Mouse (Mus musculus): ENCODE measurements at regions not wholly inside any gene's neighbourhood (a gene's known extent, or its start where the extent isn't known, plus 50 kb on each side); places are given as distances from the start of the nearest gene placed in this dataset.

DNA sequence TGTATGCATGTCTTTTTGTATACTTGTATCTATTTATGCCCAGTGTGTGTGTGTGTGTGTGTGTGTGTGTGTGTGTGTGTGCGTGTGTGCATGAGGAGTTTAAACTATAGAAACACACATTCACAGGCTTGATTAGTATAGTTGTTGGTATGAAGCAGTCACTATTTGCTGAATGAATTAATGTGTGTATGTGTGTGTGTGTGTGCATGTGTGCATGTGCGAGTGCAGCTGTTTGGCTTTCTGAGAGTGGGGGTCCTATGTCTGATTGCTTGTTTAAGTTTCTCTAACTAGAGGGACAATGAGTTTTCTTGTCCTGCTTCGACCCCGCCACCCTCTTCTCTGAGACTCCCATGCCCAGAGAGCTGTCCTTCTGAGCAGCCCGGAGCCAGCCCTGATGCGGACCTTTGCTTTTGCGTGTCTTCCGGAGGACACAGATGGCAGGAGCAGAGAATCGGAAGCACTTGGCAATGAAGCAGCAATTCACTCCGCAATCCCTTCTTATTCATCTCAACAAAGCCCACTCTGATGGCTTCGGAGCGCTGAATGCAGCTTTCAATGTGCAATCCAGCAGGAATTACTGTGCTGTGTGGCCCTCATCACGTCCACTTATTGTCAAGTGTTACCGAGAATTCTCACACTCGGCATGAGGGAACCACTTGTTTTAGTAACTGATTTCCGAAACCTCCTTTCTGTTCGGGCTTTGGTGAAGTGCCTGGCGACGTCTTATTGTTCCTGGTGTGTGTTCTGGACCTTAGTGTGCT is 286.4 kb downstream of the Dhx35 start:
- no peak for TF ChIP-seq CTCF (IDR thresholded peaks at IDR 0.05; ENCODE audit: insufficient read depth, low read length)
- TF ChIP-seq POLR2A (IDR thresholded peaks at IDR 0.05; ENCODE audit: borderline replicate concordance, extremely low read depth, low read depth, low read length), result no peak
